Mouse (Mus musculus) CD4-positive, CD25-positive, alpha-beta regulatory T cell (primary cell): ENCODE results near the gene Olfr996. TPM values are rescaled to one million over a fixed set of nuclear protein-coding genes. Genes with fewer than 3 reads are reported as not detected.

Experiments used
- polyA plus RNA-seq: library from polyadenylated mRNA; unstranded; fragments of 100-300 nt; shearing (Covaris generic); gene quantifications from one replicate; pipeline ENCODE4 v1.2.1, GENCODE M21; 2017

The Olfr996 gene
- polyA plus RNA-seq = not detected

DNA sequence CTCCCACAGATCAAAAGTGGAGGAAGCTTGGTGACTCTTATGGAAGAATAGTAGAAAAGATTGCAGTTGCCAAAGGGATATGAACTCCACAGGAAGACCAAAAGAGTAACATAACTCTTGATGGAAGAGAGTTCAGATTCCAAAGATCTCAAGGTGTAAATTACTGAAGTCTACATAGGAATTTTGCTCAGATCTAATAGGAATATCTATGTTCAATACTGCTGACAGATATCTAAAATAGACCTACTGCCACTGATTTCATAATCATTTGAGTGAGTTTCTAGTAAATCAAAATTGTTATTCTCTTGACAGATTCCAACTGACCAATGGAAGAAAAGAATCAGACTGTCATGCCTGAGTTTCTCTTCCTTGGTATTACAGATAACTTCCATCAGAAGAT lies at the start of gene Olfr996:
Gene Olfr996 (plus strand): TSS at position 301 of the 400 bp plus-strand sequence.

DNA sequence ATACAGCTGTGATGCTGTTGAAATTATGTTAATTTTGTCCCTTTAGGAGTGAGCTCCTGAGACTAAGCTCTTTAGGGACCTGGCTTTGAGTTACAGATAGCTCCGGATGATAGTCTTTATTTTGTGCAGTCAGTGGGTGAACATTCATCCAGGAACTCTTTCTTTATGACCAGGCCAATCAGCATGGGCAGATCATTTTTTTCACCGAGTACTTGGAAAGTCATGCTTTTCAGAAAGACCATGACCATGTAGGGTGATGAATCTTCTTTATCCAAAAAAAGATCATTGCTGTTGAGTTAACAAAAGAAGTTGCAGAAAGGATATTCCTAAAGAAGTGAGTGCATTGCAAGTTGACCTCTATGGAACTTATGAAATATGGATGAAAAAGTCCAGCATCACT lies 9.6 kb downstream of the Olfr996 start, which contains the start of gene Olfr998:
Gene Olfr998 (plus strand): TSS at position 301 of the 400 bp plus-strand sequence.

GRCm38 (mm10) chr2:85611803-85612202 lies 32.8 kb downstream of the Olfr996 start, which contains the start of gene Olfr1000:
Gene Olfr1000, minus strand, starts transcription at chr2:85611903.

Other genes with a start within 250 kb of the Olfr996 start
- not detected for gene Olfr987, start 239.9 kb upstream of the Olfr996 start, polyA plus RNA-seq
- gene Olfr988, start 216.0 kb upstream of the Olfr996 start, polyA plus RNA-seq = not detected
- not detected for gene Olfr992, start 169.7 kb upstream of the Olfr996 start, polyA plus RNA-seq
- gene Olfr993, start 164.3 kb upstream of the Olfr996 start, polyA plus RNA-seq = not detected
- not detected for gene Olfr994, start 142.8 kb upstream of the Olfr996 start, polyA plus RNA-seq
- gene Olfr995, start 135.6 kb upstream of the Olfr996 start, polyA plus RNA-seq = not detected
- gene 4833423E24Rik, start 60.2 kb upstream of the Olfr996 start, polyA plus RNA-seq = not detected
- not detected for gene Olfr998, start 9.7 kb downstream of the Olfr996 start, polyA plus RNA-seq
- gene Olfr1000, start 32.7 kb downstream of the Olfr996 start, polyA plus RNA-seq = not detected
- gene Olfr1002, start 71.5 kb downstream of the Olfr996 start, polyA plus RNA-seq = not detected
- gene Olfr154, start 85.2 kb downstream of the Olfr996 start, polyA plus RNA-seq = not detected
- gene Olfr1006, start 99.6 kb downstream of the Olfr996 start, polyA plus RNA-seq = not detected
- not detected for gene Olfr1008, start 110.2 kb downstream of the Olfr996 start, polyA plus RNA-seq
- gene Olfr1009, start 136.2 kb downstream of the Olfr996 start, polyA plus RNA-seq = not detected
- gene Olfr1012, start 183.6 kb downstream of the Olfr996 start, polyA plus RNA-seq = not detected
- gene Olfr1013, start 187.9 kb downstream of the Olfr996 start, polyA plus RNA-seq = not detected
- 0.07 TPM for gene Olfr1014, start 193.5 kb downstream of the Olfr996 start, polyA plus RNA-seq
- gene Olfr1015, start 202.8 kb downstream of the Olfr996 start, polyA plus RNA-seq = not detected
- 0.32 TPM for gene Olfr1016, start 223.3 kb downstream of the Olfr996 start, polyA plus RNA-seq
- gene Olfr1018, start 239.3 kb downstream of the Olfr996 start, polyA plus RNA-seq = not detected